Mouse (Mus musculus): ENCODE results near the gene Nxph3. TPM values are rescaled to one million over a fixed set of nuclear protein-coding genes. Genes with fewer than 3 reads are reported as not detected.

The Nxph3 gene
- polyA plus RNA-seq, 1 experiment from 2014 or later: 2.0 TPM

DNA sequence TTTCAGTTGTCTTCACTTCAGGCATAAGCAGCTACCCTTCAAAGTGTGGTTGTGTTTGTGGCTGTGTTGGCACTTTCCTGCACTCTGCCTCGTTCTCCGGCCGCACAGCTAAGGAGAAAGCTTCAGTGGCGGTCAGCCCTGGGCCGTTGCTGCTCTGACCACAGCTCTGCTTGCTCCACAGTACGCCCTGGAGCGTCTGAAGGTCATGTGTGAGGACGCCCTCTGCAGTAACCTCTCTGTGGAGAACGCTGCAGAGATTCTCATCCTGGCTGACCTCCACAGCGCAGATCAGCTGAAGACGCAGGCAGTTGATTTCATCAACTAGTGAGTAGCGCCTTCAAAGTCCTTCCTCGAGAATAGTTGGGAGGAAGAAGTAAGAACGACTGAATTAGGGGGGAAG, 24.3 kb downstream of the Nxph3 start:
- Histone ChIP-seq H3K4me1 (no peaks in the 10 kb centered on the region), H3K9me3 (replicated peaks) (no peaks in the 10 kb centered on the region), H3K4me3 (replicated peaks) (no peak overlapping the region), H3K27me3 (replicated peaks) (no peaks in the 10 kb centered on the region), H3K27ac (replicated peaks) (no peak overlapping the region), H3K4me2 (no peak overlapping the region), H3K36me3 (peaks cover 78% of the 10 kb centered on the region), H3K9ac (replicated peaks) (no peak overlapping the region)
- no peak for ATAC-seq (ENCODE audit: low FRiP score)
- 92% methylated on average over 14 of the region's 14 CpGs for WGBS

DNA sequence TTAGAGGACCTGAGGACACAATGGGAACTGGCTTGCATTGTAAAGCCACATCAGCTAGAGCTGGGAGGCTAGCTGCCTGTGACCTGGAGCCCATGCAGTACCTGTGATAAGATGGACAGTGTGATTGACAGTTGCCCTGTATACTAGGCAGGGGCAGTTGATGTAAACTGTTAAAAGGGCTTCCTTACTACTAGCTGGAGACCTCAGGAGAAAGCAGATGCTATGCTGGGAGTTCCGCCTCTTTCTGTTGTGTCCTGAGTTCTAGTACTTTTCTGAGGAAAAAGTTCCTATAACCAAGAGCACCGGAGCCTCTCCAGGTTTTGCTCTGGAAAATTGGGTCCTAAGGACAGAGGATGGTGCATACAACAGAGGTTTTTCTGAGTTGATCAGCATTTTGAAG, 27.1 kb downstream of the Nxph3 start:
- WGBS: 100% methylated on average over 2 of the region's 2 CpGs
- no peaks in the 10 kb centered on the region for H3K27me3 ChIP-seq (replicated peaks)
- H3K9me3 ChIP-seq (replicated peaks): no peaks in the 10 kb centered on the region
- H3K4me3 ChIP-seq (replicated peaks): no peak overlapping the region
- H3K36me3 ChIP-seq: peaks cover 73% of the 10 kb centered on the region
- H3K4me1 ChIP-seq: no peaks in the 10 kb centered on the region
- H3K4me2 ChIP-seq: no peak overlapping the region
- no peak overlapping the region for H3K27ac ChIP-seq (replicated peaks)
- ATAC-seq (ENCODE audit: low FRiP score): no peak
- no peak overlapping the region for H3K9ac ChIP-seq (replicated peaks)

DNA sequence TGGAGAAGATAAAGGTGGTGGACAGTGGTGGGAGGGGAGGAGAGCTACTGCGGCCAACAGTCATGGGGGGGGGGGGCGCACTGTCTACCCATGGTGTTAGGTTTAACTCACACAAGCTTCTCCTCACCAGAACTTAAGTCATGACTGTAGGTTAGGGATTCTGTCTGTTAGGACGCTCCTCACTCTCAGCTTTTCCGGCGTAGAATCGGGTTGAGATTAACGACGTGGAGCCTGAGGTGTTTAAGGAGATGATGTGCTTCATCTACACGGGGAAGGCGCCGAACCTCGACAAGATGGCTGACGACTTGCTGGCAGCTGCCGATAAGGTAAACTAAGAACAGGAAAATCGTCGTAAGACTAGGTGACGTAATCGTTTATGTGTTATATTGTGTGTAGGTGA, 28.7 kb downstream of the Nxph3 start:
- Histone ChIP-seq H3K36me3 (peaks cover 59% of the 10 kb centered on the region), H3K4me2 (no peak overlapping the region), H3K4me1 (peaks cover 2% of the 10 kb centered on the region; the same call in 1 of the 2 replicates), H3K9me3 (replicated peaks) (no peaks in the 10 kb centered on the region), H3K27ac (replicated peaks) (no peak overlapping the region), H3K9ac (replicated peaks) (no peak overlapping the region), H3K4me3 (replicated peaks) (no peak overlapping the region), H3K27me3 (replicated peaks) (no peaks in the 10 kb centered on the region)
- WGBS: 93% methylated on average over 18 of the region's 18 CpGs
- no peak for ATAC-seq (ENCODE audit: low FRiP score)

DNA sequence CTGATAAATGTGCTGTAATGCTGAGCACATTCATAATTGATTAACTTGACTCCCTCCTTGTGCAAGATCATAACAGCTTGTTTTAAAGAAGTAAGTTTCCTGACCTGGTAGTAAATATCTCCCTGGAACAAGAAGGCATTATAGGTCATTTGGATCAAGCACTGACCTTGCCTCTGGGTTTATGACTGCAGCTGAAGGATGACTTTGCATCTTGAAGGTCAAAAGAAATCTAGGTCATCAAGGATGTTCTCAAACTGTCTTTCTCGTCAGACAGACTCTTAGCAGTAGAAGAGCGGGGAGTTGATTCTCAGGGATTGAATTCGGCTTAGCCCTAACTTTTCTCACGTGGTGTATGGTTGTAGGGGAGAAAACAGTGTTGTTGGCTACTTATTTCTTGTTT, 33.7 kb downstream of the Nxph3 start:
- Histone ChIP-seq H3K9ac (replicated peaks) (no peak overlapping the region), H3K9me3 (replicated peaks) (no peaks in the 10 kb centered on the region), H3K27ac (replicated peaks) (no peak overlapping the region), H3K27me3 (replicated peaks) (no peaks in the 10 kb centered on the region), H3K4me3 (replicated peaks) (no peak overlapping the region), H3K36me3 (peaks cover 24% of the 10 kb centered on the region), H3K4me2 (no peak overlapping the region), H3K4me1 (peaks cover 7% of the 10 kb centered on the region)
- WGBS: 92% methylated on average over 4 of the region's 4 CpGs
- ATAC-seq (ENCODE audit: low FRiP score): no peak

DNA sequence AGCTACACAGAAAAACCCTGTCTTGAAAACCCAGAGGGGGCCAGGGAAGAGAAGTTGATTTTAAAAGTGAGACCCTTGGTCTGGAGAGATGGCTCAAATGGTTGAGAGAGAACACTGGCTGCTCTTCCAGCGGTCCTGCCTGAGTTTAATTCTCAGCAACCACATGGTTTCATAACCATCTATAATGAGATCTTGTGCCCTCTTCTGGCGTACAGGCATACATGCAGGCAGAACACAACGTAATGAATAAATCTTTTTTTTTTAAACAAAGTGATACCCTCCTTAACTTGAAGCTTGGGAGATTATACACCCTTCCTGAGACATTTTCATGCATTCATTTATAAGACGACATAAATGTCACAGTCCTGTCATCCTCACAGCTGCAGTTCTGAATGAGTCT, 34.9 kb downstream of the Nxph3 start:
- no peaks in the 10 kb centered on the region for H3K9me3 ChIP-seq (replicated peaks)
- no peak overlapping the region for H3K4me3 ChIP-seq (replicated peaks)
- H3K36me3 ChIP-seq: peaks cover 18% of the 10 kb centered on the region; the same call in 1 of the 2 replicates
- no peak overlapping the region for H3K4me2 ChIP-seq
- H3K27me3 ChIP-seq (replicated peaks): no peaks in the 10 kb centered on the region
- H3K4me1 ChIP-seq: peaks cover 7% of the 10 kb centered on the region
- 78% methylated on average over 4 of the region's 4 CpGs for WGBS
- no peak overlapping the region for H3K27ac ChIP-seq (replicated peaks)
- ATAC-seq (ENCODE audit: low FRiP score): no peak
- H3K9ac ChIP-seq (replicated peaks): no peak overlapping the region

DNA sequence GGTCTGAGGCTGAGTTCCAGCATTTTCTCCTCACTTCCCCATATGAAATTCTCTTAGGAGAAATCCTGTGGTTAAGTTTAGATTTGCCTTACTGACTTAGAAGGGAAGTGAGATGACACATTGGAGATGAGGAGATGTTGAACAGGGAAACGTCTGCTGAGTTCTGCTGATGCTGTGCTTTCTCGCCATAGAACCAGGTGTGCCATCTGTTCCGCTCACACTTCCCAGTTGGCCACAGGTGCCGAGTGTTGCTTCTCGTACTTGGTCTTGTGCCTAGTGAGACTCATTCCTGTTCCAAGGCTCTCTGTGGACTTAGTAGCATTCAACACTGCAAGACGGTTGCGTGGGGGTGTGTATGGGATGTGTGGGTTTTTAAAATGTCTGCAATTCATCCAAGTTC, 38.0 kb downstream of the Nxph3 start:
- H3K4me1 ChIP-seq: peaks cover 7% of the 10 kb centered on the region
- H3K27ac ChIP-seq (replicated peaks): no peak overlapping the region
- no peaks in the 10 kb centered on the region for H3K27me3 ChIP-seq (replicated peaks)
- WGBS: 79% methylated on average over 7 of the region's 7 CpGs
- peaks cover 24% of the 10 kb centered on the region for H3K36me3 ChIP-seq
- ATAC-seq (ENCODE audit: low FRiP score): no peak
- H3K4me2 ChIP-seq: no peak overlapping the region
- no peak overlapping the region for H3K9ac ChIP-seq (replicated peaks)
- no peaks in the 10 kb centered on the region for H3K9me3 ChIP-seq (replicated peaks)
- H3K4me3 ChIP-seq (replicated peaks): no peak overlapping the region

DNA sequence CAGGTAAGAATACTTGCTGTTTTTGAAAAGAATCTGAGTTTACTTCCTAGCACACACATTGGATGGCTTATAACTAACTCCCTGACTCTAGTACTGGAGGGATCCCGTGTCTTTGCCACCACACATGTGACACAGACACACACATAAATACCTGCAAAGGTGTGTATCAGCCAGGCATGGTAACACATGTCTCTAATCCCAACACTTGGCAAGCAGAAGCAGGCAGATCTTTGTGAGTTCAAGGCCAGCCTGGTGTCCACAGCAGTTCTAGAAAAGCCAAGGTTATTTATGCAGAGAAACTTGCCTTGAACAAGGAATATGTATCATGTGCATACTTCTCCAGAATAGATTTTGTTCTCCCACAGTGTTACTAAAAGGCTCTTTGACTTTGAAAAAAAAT, 40.9 kb downstream of the Nxph3 start:
- Histone ChIP-seq H3K4me1 (no peaks in the 10 kb centered on the region), H3K4me2 (no peak overlapping the region), H3K27ac (replicated peaks) (no peak overlapping the region), H3K9ac (replicated peaks) (no peak overlapping the region), H3K9me3 (replicated peaks) (no peaks in the 10 kb centered on the region), H3K36me3 (peaks cover 31% of the 10 kb centered on the region), H3K27me3 (replicated peaks) (no peaks in the 10 kb centered on the region), H3K4me3 (replicated peaks) (no peak overlapping the region)
- no peak for ATAC-seq (ENCODE audit: low FRiP score)
- 87% methylated on average over 1 of the region's 1 CpGs for WGBS

DNA sequence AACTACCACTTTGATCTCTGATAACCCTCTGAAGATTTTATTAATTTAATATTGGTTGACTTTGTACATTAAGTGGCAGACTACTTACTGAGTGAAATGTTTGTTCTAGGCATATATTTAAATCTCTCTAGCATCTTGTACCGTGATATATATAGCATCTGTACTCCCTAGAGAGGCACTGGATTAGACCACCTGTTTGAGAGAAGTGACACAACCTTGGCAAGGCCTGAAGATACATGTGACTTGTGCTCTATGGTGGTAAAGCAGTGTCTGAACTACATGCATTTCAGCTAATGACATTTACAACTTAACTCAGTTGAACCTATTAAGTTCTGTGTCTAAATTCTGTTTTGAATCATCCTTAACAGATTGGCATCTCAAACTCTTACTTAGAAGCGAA, 41.4 kb downstream of the Nxph3 start:
- H3K9me3 ChIP-seq (replicated peaks): no peaks in the 10 kb centered on the region
- 90% methylated on average over 2 of the region's 2 CpGs for WGBS
- H3K27ac ChIP-seq (replicated peaks): no peak overlapping the region
- H3K4me3 ChIP-seq (replicated peaks): no peak overlapping the region
- no peak overlapping the region for H3K9ac ChIP-seq (replicated peaks)
- H3K4me1 ChIP-seq: no peaks in the 10 kb centered on the region
- ATAC-seq (ENCODE audit: low FRiP score): no peak
- peaks cover 31% of the 10 kb centered on the region for H3K36me3 ChIP-seq
- no peaks in the 10 kb centered on the region for H3K27me3 ChIP-seq (replicated peaks)
- no peak overlapping the region for H3K4me2 ChIP-seq

DNA sequence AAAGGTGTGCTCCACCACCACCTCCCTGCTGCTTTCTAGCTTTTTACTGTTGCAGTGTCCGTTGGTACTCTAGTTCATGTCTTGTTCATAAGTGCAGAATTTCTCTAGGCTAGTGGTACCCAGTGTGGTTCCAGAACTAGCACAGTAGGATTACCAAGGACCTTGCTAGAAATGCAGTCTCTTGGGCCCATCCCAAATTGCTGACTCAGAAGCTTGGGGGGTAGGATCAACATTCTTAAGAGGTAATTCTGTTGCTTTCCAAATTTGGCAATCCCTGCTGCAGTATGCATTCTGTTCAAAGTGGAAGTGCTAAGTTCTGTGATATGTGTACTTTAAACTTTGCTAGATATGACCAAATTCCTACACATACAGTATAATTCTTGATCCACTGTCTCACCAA, 46.6 kb downstream of the Nxph3 start:
- peaks cover 18% of the 10 kb centered on the region for H3K36me3 ChIP-seq

DNA sequence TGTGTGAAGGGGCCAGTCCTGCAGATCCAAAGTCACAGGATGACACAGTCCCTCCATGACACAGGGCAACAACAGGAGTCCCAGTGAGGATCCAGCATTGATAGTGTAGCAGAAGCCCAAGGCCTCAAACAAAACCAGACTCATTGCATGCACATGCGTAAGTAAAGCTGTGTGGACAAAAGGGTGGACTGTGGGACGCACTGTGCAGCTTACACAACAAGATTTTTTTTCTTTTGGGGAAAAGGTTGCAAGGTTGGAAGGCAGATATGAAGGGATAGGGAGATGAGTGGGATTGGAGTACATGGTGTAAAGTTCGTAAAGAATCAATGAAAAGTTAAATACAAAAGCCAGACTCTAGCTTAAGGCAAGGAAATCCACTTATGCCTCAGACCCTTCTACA, 52.2 kb downstream of the Nxph3 start:
- no peaks in the 10 kb centered on the region; the same call in 1 of the 2 replicates for H3K4me1 ChIP-seq
- H3K27ac ChIP-seq (replicated peaks): no peak overlapping the region
- no peaks in the 10 kb centered on the region for H3K9me3 ChIP-seq (replicated peaks)
- WGBS: 92% methylated on average over 3 of the region's 3 CpGs
- H3K36me3 ChIP-seq: no peaks in the 10 kb centered on the region; the same call in 1 of the 2 replicates
- H3K9ac ChIP-seq (replicated peaks): no peak overlapping the region
- no peak for ATAC-seq (ENCODE audit: low FRiP score)
- H3K4me3 ChIP-seq (replicated peaks): no peak overlapping the region
- H3K27me3 ChIP-seq (replicated peaks): no peaks in the 10 kb centered on the region
- H3K4me2 ChIP-seq: no peak overlapping the region

More for the DNA sequence above, 46.6 kb downstream of the Nxph3 start:
- H3K4me2 ChIP-seq: no peak overlapping the region
- H3K27me3 ChIP-seq (replicated peaks): no peaks in the 10 kb centered on the region
- no peaks in the 10 kb centered on the region for H3K9me3 ChIP-seq (replicated peaks)
- 94% methylated on average over 1 of the region's 1 CpGs for WGBS
- no peaks in the 10 kb centered on the region; the same call in 1 of the 2 replicates for H3K4me1 ChIP-seq
- no peak overlapping the region for H3K27ac ChIP-seq (replicated peaks)
- no peak for ATAC-seq (ENCODE audit: low FRiP score)
- H3K9ac ChIP-seq (replicated peaks): no peak overlapping the region
- no peak overlapping the region for H3K4me3 ChIP-seq (replicated peaks)

DNA sequence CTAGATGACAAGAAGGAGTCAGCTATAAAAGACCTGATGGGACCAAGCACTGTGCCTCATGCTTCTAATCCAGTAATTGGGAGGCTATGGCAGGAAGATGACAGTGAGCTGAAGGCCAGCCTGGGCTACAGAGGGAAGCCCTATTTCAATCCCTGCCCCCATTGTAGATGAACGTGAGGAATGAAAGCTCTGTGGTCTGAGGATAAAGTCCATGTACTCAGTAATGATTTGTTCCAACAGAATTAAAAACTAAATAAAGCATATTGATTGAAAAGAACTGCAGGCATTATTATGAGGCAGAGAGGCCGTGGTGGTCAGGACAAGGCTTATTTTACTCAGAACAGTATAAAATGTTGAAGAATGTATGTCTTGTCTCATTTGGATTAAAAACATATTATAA, 53.5 kb downstream of the Nxph3 start:
- H3K9me3 ChIP-seq (replicated peaks): no peaks in the 10 kb centered on the region
- no peak overlapping the region for H3K4me3 ChIP-seq (replicated peaks)
- no peaks in the 10 kb centered on the region; the same call in 1 of the 2 replicates for H3K4me1 ChIP-seq
- ATAC-seq (ENCODE audit: low FRiP score): no peak
- no peaks in the 10 kb centered on the region for H3K27me3 ChIP-seq (replicated peaks)
- no peak overlapping the region for H3K9ac ChIP-seq (replicated peaks)
- H3K36me3 ChIP-seq: no peaks in the 10 kb centered on the region; the same call in 1 of the 2 replicates
- 92% methylated on average over 2 of the region's 2 CpGs for WGBS
- H3K27ac ChIP-seq (replicated peaks): no peak overlapping the region
- no peak overlapping the region for H3K4me2 ChIP-seq

Measured in neural tube, embryonic 15.5 days (tissue).